Mouse (Mus musculus) embryonic facial prominence, embryonic 15.5 days (tissue): Measurements from ENCODE around the gene Rps26. TPM values are rescaled to one million over a fixed set of nuclear protein-coding genes. Genes with fewer than 3 reads are reported as not detected.
"Not testable (repeated sequence)": the region's sequence is repeated elsewhere in the genome, so short reads cannot be mapped to it uniquely, and the experiment has no call there.

ENCODE experiments used
- ATAC-seq: fragments of 200-750 bp; cut with Nextera tagmentation; 2 replicates; pipeline ENCODE4 v1.8.0; 2017; ENCODE audit warnings: low read depth, moderate TSS enrichment; ENCODE audit not compliant: insufficient number of reproducible peaks, low FRiP score, low TSS enrichment
- H3K27ac ChIP-seq: fragments of 300-500 bp; sonication (generic); replicated peaks from 2 replicates; pipeline ENCODE4 v1.5.1; 2015; ENCODE audit warnings: mild to moderate bottlenecking, inconsistent platforms
- H3K27me3 ChIP-seq: fragments of 300-500 bp; sonication (generic); 2 replicates; pipeline ENCODE4 v1.6.1; 2015; ENCODE audit warnings: inconsistent platforms
- H3K36me3 ChIP-seq: fragments of 300-500 bp; sonication (generic); 2 replicates; pipeline ENCODE4 v1.6.1; 2015; ENCODE audit warnings: mild to moderate bottlenecking, inconsistent platforms
- H3K4me1 ChIP-seq: fragments of 300-500 bp; sonication (generic); 2 replicates; pipeline ENCODE4 v1.6.1; 2015; ENCODE audit warnings: inconsistent platforms
- H3K4me2 ChIP-seq: fragments of 300-500 bp; sonication (generic); replicated peaks from 2 replicates; pipeline ENCODE4 v1.6.1; 2015; ENCODE audit warnings: mild to moderate bottlenecking, inconsistent platforms
- H3K4me3 ChIP-seq: fragments of 300-500 bp; sonication (generic); replicated peaks from 2 replicates; pipeline ENCODE4 v1.5.1; 2015; ENCODE audit warnings: mild to moderate bottlenecking, inconsistent platforms
- H3K9ac ChIP-seq: fragments of 300-500 bp; sonication (generic); 2 replicates; pipeline ENCODE4 v1.6.1; 2015; ENCODE audit warnings: inconsistent platforms
- H3K9me3 ChIP-seq: fragments of 300-500 bp; sonication (generic); replicated peaks from 2 replicates; pipeline ENCODE4 v1.6.1; 2016; ENCODE audit warnings: inconsistent platforms
- WGBS: fragments of 180-500 bp; shearing (Covaris S2); methylation state at CpG from one replicate; pipeline ENCODE4 v1.1.7; 2015; 5-methylcytosine and 5-hydroxymethylcytosine counted together
- polyA plus RNA-seq: library from polyadenylated mRNA; unstranded; fragments of >200 nt; fragmentation: Nextera tagmentation; extraction: Ambion mirVana; gene quantifications from 2 replicates; pipeline ENCODE4 v1.2.1, GENCODE M21; 2015

Rps26 gene
- polyA plus RNA-seq, 1 experiment from 2014 or later: 868 TPM

DNA sequence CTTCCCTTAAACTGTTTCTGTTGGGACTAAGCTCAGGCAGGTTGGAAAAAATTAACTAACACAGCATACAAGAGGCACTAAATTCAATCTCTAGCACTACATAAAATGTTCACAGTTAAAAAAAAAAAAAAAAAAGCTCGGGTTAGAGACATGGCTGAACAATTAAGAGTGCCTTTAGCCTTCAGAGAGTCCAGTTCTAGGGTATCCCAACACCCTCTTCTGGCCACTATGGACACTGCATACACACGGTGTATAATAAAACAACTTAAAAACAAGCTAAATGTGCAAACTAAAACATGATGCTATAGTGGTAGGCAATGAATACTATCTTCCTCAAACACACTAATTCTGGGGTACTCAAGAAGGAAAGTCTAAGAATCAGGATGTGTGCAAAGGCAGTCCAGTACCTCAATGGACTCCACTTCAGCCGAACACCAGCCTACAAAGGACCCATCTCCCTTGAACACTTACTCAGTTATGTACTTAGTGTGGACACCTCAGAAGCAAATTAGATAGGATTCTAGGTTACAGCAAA is 4.5 kb downstream of the Rps26 start:
- H3K9ac ChIP-seq: no peak overlapping the region
- H3K4me3 ChIP-seq: no peak overlapping the region
- H3K27me3 ChIP-seq: no peaks in the 10 kb centered on the region
- 82% methylated on average over 3 of the region's 3 CpGs for WGBS
- H3K27ac ChIP-seq: no peak overlapping the region
- H3K4me2 ChIP-seq: no peak overlapping the region
- H3K36me3 ChIP-seq: peaks cover 24% of the 10 kb centered on the region
- H3K4me1 ChIP-seq: peaks cover 7% of the 10 kb centered on the region
- no peaks in the 10 kb centered on the region for H3K9me3 ChIP-seq
- ATAC-seq: no peak

DNA sequence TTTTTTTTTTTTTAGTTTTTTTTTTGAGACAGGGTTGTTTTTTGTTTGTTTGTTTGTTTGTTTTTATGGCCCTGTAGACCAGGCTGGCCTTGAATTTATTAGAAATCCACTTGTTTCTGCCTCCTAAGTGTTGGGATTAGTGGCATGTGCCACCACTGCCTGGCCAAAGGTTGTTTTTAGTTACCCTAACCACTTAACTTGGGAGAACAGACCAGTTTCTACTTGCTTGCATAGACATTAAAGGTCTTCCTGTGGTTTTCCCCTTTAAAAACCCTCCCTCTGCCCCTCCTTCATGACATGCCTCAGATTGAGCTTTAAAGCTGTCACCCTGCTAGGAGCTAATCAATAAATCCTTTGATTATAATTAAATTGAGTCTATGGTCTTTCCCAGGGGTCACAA is 6.3 kb downstream of the Rps26 start:
- H3K9ac ChIP-seq: no peak overlapping the region
- H3K27me3 ChIP-seq: no peaks in the 10 kb centered on the region
- H3K36me3 ChIP-seq: peaks cover 24% of the 10 kb centered on the region
- H3K4me2 ChIP-seq: no peak overlapping the region
- H3K9me3 ChIP-seq: no peaks in the 10 kb centered on the region
- H3K4me1 ChIP-seq: peaks cover 4% of the 10 kb centered on the region
- ATAC-seq: no peak
- H3K27ac ChIP-seq: no peak overlapping the region
- H3K4me3 ChIP-seq: no peak overlapping the region

GRCm38 (mm10) chr10:128619148-128619547 is 7.4 kb downstream of the Rps26 start:
- H3K9ac ChIP-seq, H3K9me3 ChIP-seq, H3K27me3 ChIP-seq, H3K4me1 ChIP-seq, H3K4me2 ChIP-seq, ATAC-seq, H3K27ac ChIP-seq, H3K4me3 ChIP-seq: not testable (repeated sequence)
- H3K36me3 ChIP-seq: peaks cover 14% of the 10 kb centered on the region
- 84% methylated on average over 5 of the region's 5 CpGs for WGBS

DNA sequence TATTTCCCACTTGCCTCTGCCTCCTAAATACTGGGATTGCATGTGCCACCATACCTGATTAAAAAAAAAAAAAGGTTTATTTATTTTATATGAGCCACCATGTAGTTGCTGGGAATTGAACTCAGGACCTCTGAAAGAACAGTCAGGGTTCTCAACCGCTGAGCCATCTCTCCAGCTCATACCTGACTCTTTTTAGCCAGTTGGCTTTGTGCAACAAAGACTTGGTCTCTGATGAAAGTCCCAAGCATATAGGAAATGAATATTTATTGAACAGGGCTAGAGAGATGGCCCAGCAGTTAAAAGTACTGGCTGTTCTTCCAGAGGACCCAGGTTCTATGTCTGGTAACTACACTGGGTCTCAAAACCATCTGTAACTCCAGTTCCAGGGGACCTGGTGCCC is 8.0 kb downstream of the Rps26 start:
- H3K4me3 ChIP-seq: no peak overlapping the region
- H3K9ac ChIP-seq: no peak overlapping the region
- no peaks in the 10 kb centered on the region for H3K27me3 ChIP-seq
- no peak overlapping the region for H3K27ac ChIP-seq
- peaks cover 8% of the 10 kb centered on the region; the same call in 1 of the 2 replicates for H3K36me3 ChIP-seq
- no peaks in the 10 kb centered on the region for H3K4me1 ChIP-seq
- no peaks in the 10 kb centered on the region for H3K9me3 ChIP-seq
- ATAC-seq: no peak
- H3K4me2 ChIP-seq: no peak overlapping the region
- 77% methylated on average over 1 of the region's 1 CpGs for WGBS

- not testable (repeated sequence) for H3K9ac ChIP-seq, H3K4me2 ChIP-seq, ATAC-seq, H3K27me3 ChIP-seq, H3K9me3 ChIP-seq, H3K27ac ChIP-seq, H3K4me1 ChIP-seq, H3K36me3 ChIP-seq, H3K4me3 ChIP-seq
- 84% methylated on average over 6 of the region's 7 CpGs for WGBS
Measured at GRCm38 (mm10) chr10:128615798-128616448, 10.6 kb downstream of the Rps26 start.

DNA sequence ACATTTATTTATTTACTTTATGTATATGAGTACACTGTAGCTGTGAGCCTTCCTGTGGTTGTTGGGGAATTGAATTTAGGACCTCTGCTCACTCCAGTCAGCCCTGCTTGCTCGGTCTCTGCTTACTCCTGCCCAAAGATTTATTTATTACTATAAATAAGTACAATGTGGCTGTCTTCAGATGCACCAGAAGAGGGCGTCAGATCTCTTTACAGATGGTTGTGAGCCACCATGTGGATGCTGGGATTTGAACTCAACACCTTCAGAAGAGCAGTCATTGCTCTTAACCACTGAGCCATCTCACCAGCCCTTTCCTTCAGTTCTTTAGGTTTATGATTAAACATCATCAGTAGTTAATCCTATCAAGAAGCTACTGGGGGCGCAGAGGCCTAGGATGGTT is 11.6 kb downstream of the Rps26 start:
- no peaks in the 10 kb centered on the region for H3K9me3 ChIP-seq
- H3K27me3 ChIP-seq: no peaks in the 10 kb centered on the region
- WGBS: 54% methylated on average over 3 of the region's 3 CpGs
- no peak overlapping the region for H3K4me2 ChIP-seq
- no peak overlapping the region for H3K27ac ChIP-seq
- ATAC-seq: no peak
- no peaks in the 10 kb centered on the region for H3K4me1 ChIP-seq
- no peaks in the 10 kb centered on the region for H3K36me3 ChIP-seq
- H3K4me3 ChIP-seq: no peak overlapping the region
- H3K9ac ChIP-seq: no peak overlapping the region

- H3K36me3 ChIP-seq, H3K4me2 ChIP-seq, H3K27ac ChIP-seq, H3K4me3 ChIP-seq, H3K4me1 ChIP-seq, ATAC-seq, H3K9me3 ChIP-seq, H3K9ac ChIP-seq, H3K27me3 ChIP-seq: not testable (repeated sequence)
- 59% methylated on average over 4 of the region's 4 CpGs for WGBS
Measured at GRCm38 (mm10) chr10:128613820-128614219, 12.7 kb downstream of the Rps26 start.

DNA sequence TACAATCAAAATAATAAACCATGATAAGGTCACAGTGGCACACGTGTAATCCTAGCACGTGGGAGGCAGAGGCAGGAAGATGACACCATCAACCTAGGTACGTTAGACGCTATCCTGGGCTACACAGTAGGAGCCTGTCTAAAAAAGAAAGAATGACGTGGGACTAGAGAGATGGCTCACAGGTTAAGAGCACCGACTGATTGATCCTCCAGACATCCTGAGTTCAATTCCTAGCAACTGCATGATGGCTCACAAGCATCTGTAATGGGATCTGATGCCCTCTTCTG is 13.4 kb downstream of the Rps26 start:
- Histone ChIP-seq H3K4me3 (no peak overlapping the region), H3K4me1 (no peaks in the 10 kb centered on the region), H3K4me2 (no peak overlapping the region), H3K9ac (no peak overlapping the region), H3K27ac (no peak overlapping the region), H3K27me3 (no peaks in the 10 kb centered on the region), H3K9me3 (no peaks in the 10 kb centered on the region), H3K36me3 (no peaks in the 10 kb centered on the region)
- ATAC-seq: no peak
- 36% methylated on average over 6 of the region's 6 CpGs for WGBS

DNA sequence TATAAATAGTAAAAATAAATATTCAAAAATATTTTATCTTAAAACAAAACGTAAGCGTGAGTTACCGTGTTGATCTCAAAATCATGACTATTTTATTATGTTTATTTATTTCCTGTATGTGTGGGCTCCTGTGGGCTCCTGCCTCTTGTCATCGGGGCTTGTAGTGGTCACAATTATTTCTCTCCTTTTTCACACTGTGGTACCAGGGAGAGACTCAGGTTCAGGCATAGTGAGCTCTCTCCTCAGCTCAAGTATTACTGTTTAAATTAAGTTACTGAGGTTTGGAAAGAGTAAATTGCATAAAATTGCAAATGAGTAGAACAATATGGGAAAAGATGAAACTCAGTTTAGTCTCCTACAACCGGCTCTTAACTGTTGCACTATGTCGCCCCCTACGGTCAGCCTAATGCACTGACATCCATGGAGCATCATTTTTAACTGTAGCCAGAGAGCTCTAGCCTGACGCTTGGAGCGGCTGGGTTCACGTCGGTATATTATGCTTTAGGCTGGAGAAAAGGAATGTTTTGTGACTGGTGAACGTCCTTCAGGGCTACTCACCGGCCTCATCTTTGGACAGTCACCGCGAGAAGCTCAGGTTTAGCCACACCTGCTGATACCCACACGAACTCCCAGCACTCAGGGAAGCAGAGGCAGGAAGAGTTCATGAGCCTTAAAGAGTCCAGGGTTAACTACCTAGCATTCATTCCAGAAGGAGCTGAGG is 14.0 kb downstream of the Rps26 start:
- Histone ChIP-seq H3K9ac (no peak overlapping the region), H3K27ac (no peak overlapping the region), H3K4me3 (no peak overlapping the region), H3K27me3 (no peaks in the 10 kb centered on the region), H3K36me3 (no peaks in the 10 kb centered on the region), H3K4me2 (no peak overlapping the region; the same call in 1 of the 2 replicates), H3K9me3 (no peaks in the 10 kb centered on the region), H3K4me1 (no peaks in the 10 kb centered on the region)
- 14% methylated on average over 16 of the region's 16 CpGs for WGBS
- ATAC-seq: no peak

- Histone ChIP-seq H3K36me3 (no peaks in the 10 kb centered on the region), H3K9ac (no peak overlapping the region), H3K4me2 (no peak overlapping the region), H3K4me1 (no peaks in the 10 kb centered on the region), H3K9me3 (no peaks in the 10 kb centered on the region), H3K27me3 (no peaks in the 10 kb centered on the region), H3K4me3 (no peak overlapping the region), H3K27ac (no peak overlapping the region)
- WGBS: 36% methylated on average over 2 of the region's 2 CpGs
- ATAC-seq: no peak
Measured at GRCm38 (mm10) chr10:128606483-128606882, 20.1 kb downstream of the Rps26 start.

- Histone ChIP-seq H3K36me3 (no peaks in the 10 kb centered on the region), H3K4me1 (no peaks in the 10 kb centered on the region), H3K4me3 (no peak overlapping the region), H3K27ac (no peak overlapping the region), H3K4me2 (no peak overlapping the region), H3K27me3 (no peaks in the 10 kb centered on the region), H3K9ac (no peak overlapping the region), H3K9me3 (no peaks in the 10 kb centered on the region)
- no peak for ATAC-seq
- 76% methylated on average over 4 of the region's 4 CpGs for WGBS
Measured at GRCm38 (mm10) chr10:128602470-128603128, 23.9 kb downstream of the Rps26 start.
